Mouse (Mus musculus) spleen, adult 2 months (tissue): ENCODE data around the gene Dynll1.

Experiments used
- CTCF ChIP-seq: fragments of 200-500 bp; IDR thresholded peaks from 2 replicates; pipeline ENCODE4 v1.5.1; 2011; ENCODE audit warnings: mild to moderate bottlenecking, inconsistent platforms; ENCODE audit not compliant: insufficient read depth, insufficient read length, insufficient replicate concordance; ENCODE audit errors: extremely low read depth
- POLR2A ChIP-seq: fragments of 200-500 bp; IDR thresholded peaks from 2 replicates; pipeline ENCODE4 v1.6.1; 2011; ENCODE audit warnings: low read depth, low read length, inconsistent platforms

- TF ChIP-seq CTCF = no peak
- TF ChIP-seq POLR2A = no peak
Measured at GRCm38 (mm10) chr5:115333626-115334025, 32.8 kb upstream of the Dynll1 start.
